Mouse (Mus musculus): ENCODE results near the gene Cd164l2. TPM values are rescaled to one million over a fixed set of nuclear protein-coding genes. Genes with fewer than 3 reads are reported as not detected.

Gene Cd164l2
- polyA plus RNA-seq, 1 experiment from 2014 or later, result 3.8 TPM

- Histone ChIP-seq H3K9ac (ENCODE audit: low read depth, low read length) (no peak overlapping the region), H3K27me3 (replicated peaks; ENCODE audit: control insufficient read depth, insufficient read depth, low read length) (peaks cover 18% of the 10 kb centered on the region; the same call in 1 of the 2 replicates)
- no peak for ATAC-seq (ENCODE audit: low read depth)
These were observed 6.8 kb downstream of the Cd164l2 start for GRCm38 (mm10) chr4:133218745-133219144.

GRCm38 (mm10) chr4:133220656-133221055 lies 8.7 kb downstream of the Cd164l2 start:
- ATAC-seq (ENCODE audit: low read depth), result peak; percentile 44; the same call in 1 of the 2 replicates
- Histone ChIP-seq H3K27ac (replicated peaks; ENCODE audit: low read depth, low read length) (no peak overlapping the region), H3K4me2 (ENCODE audit: low read depth, low read length) (peak overlapping the region; percentile 70), H3K9me3 (ENCODE audit: control insufficient read depth, low read length) (no peaks in the 10 kb centered on the region), H3K9ac (ENCODE audit: low read depth, low read length) (peak overlapping the region; percentile 60), H3K27me3 (replicated peaks; ENCODE audit: control insufficient read depth, insufficient read depth, low read length) (0 out of 2 replicates have a peak, but pooled peaks cover 11% of the 10 kb centered on the region), H3K36me3 (ENCODE audit: control insufficient read depth, insufficient read depth, low read length) (no peaks in the 10 kb centered on the region), H3K4me3 (ENCODE audit: low read depth, low read length) (peak overlapping the region; percentile 37), H3K4me1 (ENCODE audit: control insufficient read depth, insufficient read depth, low read length) (0 out of 2 replicates have a peak, but pooled peaks cover 3% of the 10 kb centered on the region)
- WGBS, result 3% methylated on average over 24 of the region's 25 CpGs
- no peak for DNase-seq (ENCODE audit: low spot score)

More at GRCm38 (mm10) chr4:133218745-133219144, 6.8 kb downstream of the Cd164l2 start:
- Histone ChIP-seq H3K36me3 (ENCODE audit: control insufficient read depth, insufficient read depth, low read length) (no peaks in the 10 kb centered on the region), H3K9me3 (ENCODE audit: control insufficient read depth, low read length) (no peaks in the 10 kb centered on the region), H3K4me2 (ENCODE audit: low read depth, low read length) (no peak overlapping the region), H3K4me3 (ENCODE audit: low read depth, low read length) (no peak overlapping the region), H3K27ac (replicated peaks; ENCODE audit: low read depth, low read length) (no peak overlapping the region), H3K4me1 (ENCODE audit: control insufficient read depth, insufficient read depth, low read length) (no peaks in the 10 kb centered on the region)
- no peak for DNase-seq (ENCODE audit: low spot score)
- WGBS, result 93% methylated on average over 3 of the region's 3 CpGs

- Histone ChIP-seq H3K27me3 (replicated peaks; ENCODE audit: control insufficient read depth, insufficient read depth, low read length) (0 out of 2 replicates have a peak, but pooled peaks cover 11% of the 10 kb centered on the region), H3K9ac (ENCODE audit: low read depth, low read length) (no peak overlapping the region), H3K36me3 (ENCODE audit: control insufficient read depth, insufficient read depth, low read length) (no peaks in the 10 kb centered on the region), H3K27ac (replicated peaks; ENCODE audit: low read depth, low read length) (no peak overlapping the region), H3K4me1 (ENCODE audit: control insufficient read depth, insufficient read depth, low read length) (0 out of 2 replicates have a peak, but pooled peaks cover 3% of the 10 kb centered on the region), H3K9me3 (ENCODE audit: control insufficient read depth, low read length) (no peaks in the 10 kb centered on the region), H3K4me2 (ENCODE audit: low read depth, low read length) (no peak overlapping the region), H3K4me3 (ENCODE audit: low read depth, low read length) (no peak overlapping the region)
- DNase-seq (ENCODE audit: low spot score) (no peak), ATAC-seq (ENCODE audit: low read depth) (no peak)
- 86% methylated on average over 8 of the region's 8 CpGs for WGBS
These were observed 9.8 kb downstream of the Cd164l2 start for GRCm38 (mm10) chr4:133221701-133222100.

- no peak overlapping the region for H3K4me3 ChIP-seq (ENCODE audit: low read depth, low read length)
- H3K9ac ChIP-seq (ENCODE audit: low read depth, low read length), result no peak overlapping the region
- no peak overlapping the region for H3K27ac ChIP-seq (replicated peaks; ENCODE audit: low read depth, low read length)
- H3K27me3 ChIP-seq (replicated peaks; ENCODE audit: control insufficient read depth, insufficient read depth, low read length), result 0 out of 2 replicates have a peak, but pooled peaks cover 11% of the 10 kb centered on the region
- H3K9me3 ChIP-seq (ENCODE audit: control insufficient read depth, low read length), result no peaks in the 10 kb centered on the region
- H3K4me1 ChIP-seq (ENCODE audit: control insufficient read depth, insufficient read depth, low read length), result 0 out of 2 replicates have a peak, but pooled peaks cover 3% of the 10 kb centered on the region
- 0 out of 2 replicates have a peak, but pooled peaks have one; percentile 20 for ATAC-seq (ENCODE audit: low read depth)
- no peak overlapping the region for H3K4me2 ChIP-seq (ENCODE audit: low read depth, low read length)
- no peak for DNase-seq (ENCODE audit: low spot score)
- no peaks in the 10 kb centered on the region for H3K36me3 ChIP-seq (ENCODE audit: control insufficient read depth, insufficient read depth, low read length)
- 42% methylated on average over 5 of the region's 5 CpGs for WGBS
These were observed 11.9 kb downstream of the Cd164l2 start for GRCm38 (mm10) chr4:133223875-133224274.

- ATAC-seq (ENCODE audit: low read depth), result no peak
- Histone ChIP-seq H3K9me3 (ENCODE audit: control insufficient read depth, low read length) (no peaks in the 10 kb centered on the region), H3K9ac (ENCODE audit: low read depth, low read length) (no peak overlapping the region), H3K27me3 (replicated peaks; ENCODE audit: control insufficient read depth, insufficient read depth, low read length) (0 out of 2 replicates have a peak, but pooled peaks cover 6% of the 10 kb centered on the region), H3K27ac (replicated peaks; ENCODE audit: low read depth, low read length) (no peak overlapping the region), H3K4me3 (ENCODE audit: low read depth, low read length) (no peak overlapping the region), H3K36me3 (ENCODE audit: control insufficient read depth, insufficient read depth, low read length) (no peaks in the 10 kb centered on the region), H3K4me1 (ENCODE audit: control insufficient read depth, insufficient read depth, low read length) (0 out of 2 replicates have a peak, but pooled peaks cover 3% of the 10 kb centered on the region), H3K4me2 (ENCODE audit: low read depth, low read length) (no peak overlapping the region)
- WGBS, result 56% methylated on average over 10 of the region's 10 CpGs
- DNase-seq (ENCODE audit: low spot score), result no peak
These were observed 14.1 kb downstream of the Cd164l2 start for GRCm38 (mm10) chr4:133226073-133226472.

- Histone ChIP-seq H3K4me3 (ENCODE audit: low read depth, low read length) (no peak overlapping the region), H3K4me2 (ENCODE audit: low read depth, low read length) (no peak overlapping the region), H3K4me1 (ENCODE audit: control insufficient read depth, insufficient read depth, low read length) (0 out of 2 replicates have a peak, but pooled peaks cover 3% of the 10 kb centered on the region), H3K27ac (replicated peaks; ENCODE audit: low read depth, low read length) (no peak overlapping the region), H3K9ac (ENCODE audit: low read depth, low read length) (no peak overlapping the region), H3K9me3 (ENCODE audit: control insufficient read depth, low read length) (no peaks in the 10 kb centered on the region), H3K27me3 (replicated peaks; ENCODE audit: control insufficient read depth, insufficient read depth, low read length) (no peaks in the 10 kb centered on the region), H3K36me3 (ENCODE audit: control insufficient read depth, insufficient read depth, low read length) (no peaks in the 10 kb centered on the region)
- ATAC-seq (ENCODE audit: low read depth) (no peak), DNase-seq (ENCODE audit: low spot score) (no peak)
- WGBS, result 45% methylated on average over 8 of the region's 8 CpGs
These were observed 15.7 kb downstream of the Cd164l2 start for GRCm38 (mm10) chr4:133227636-133228035.

- Histone ChIP-seq H3K27me3 (replicated peaks; ENCODE audit: control insufficient read depth, insufficient read depth, low read length) (no peaks in the 10 kb centered on the region), H3K9ac (ENCODE audit: low read depth, low read length) (no peak overlapping the region), H3K9me3 (ENCODE audit: control insufficient read depth, low read length) (no peaks in the 10 kb centered on the region), H3K4me3 (ENCODE audit: low read depth, low read length) (no peak overlapping the region), H3K36me3 (ENCODE audit: control insufficient read depth, insufficient read depth, low read length) (no peaks in the 10 kb centered on the region), H3K27ac (replicated peaks; ENCODE audit: low read depth, low read length) (0 out of 2 replicates have a peak overlapping the region, but pooled peaks have one; percentile 28), H3K4me1 (ENCODE audit: control insufficient read depth, insufficient read depth, low read length) (no peaks in the 10 kb centered on the region), H3K4me2 (ENCODE audit: low read depth, low read length) (no peak overlapping the region)
- no peak for ATAC-seq (ENCODE audit: low read depth)
- WGBS, result 35% methylated on average over 8 of the region's 8 CpGs
- peak; percentile 61 for DNase-seq (ENCODE audit: low spot score)
These were observed 17.7 kb downstream of the Cd164l2 start for GRCm38 (mm10) chr4:133229582-133229981.

- Histone ChIP-seq H3K27me3 (replicated peaks; ENCODE audit: control insufficient read depth, insufficient read depth, low read length) (no peaks in the 10 kb centered on the region), H3K9ac (ENCODE audit: low read depth, low read length) (no peak overlapping the region), H3K4me3 (ENCODE audit: low read depth, low read length) (no peak overlapping the region), H3K27ac (replicated peaks; ENCODE audit: low read depth, low read length) (no peak overlapping the region), H3K36me3 (ENCODE audit: control insufficient read depth, insufficient read depth, low read length) (no peaks in the 10 kb centered on the region), H3K4me2 (ENCODE audit: low read depth, low read length) (no peak overlapping the region), H3K9me3 (ENCODE audit: control insufficient read depth, low read length) (no peaks in the 10 kb centered on the region), H3K4me1 (ENCODE audit: control insufficient read depth, insufficient read depth, low read length) (no peaks in the 10 kb centered on the region)
- ATAC-seq (ENCODE audit: low read depth), result no peak
- 35% methylated on average over 10 of the region's 10 CpGs for WGBS
- no peak for DNase-seq (ENCODE audit: low spot score)
These were observed 21.5 kb downstream of the Cd164l2 start for GRCm38 (mm10) chr4:133233285-133233976.
